Mouse (Mus musculus): ENCODE results near the gene Cnot1.

DNA sequence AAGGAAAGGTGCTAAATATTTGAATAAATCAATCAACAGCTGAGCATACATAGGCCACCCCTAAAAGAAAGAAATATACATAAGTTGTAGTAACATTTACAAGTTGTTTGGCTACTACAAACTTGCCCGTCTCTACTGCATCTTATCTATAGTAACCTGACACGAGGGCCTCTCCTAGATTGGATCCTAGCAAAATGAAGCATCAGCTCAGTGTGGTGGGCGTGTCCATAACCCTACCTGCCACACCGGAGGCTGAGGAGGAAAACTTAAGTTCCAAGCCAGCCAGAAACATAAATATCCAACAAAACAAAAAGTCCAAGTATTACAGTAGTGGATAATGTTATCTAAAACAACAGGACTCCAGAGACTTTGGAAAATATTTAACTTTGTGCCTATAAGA, 79.6 kb downstream of the Cnot1 start:
- TF ChIP-seq CTCF (IDR thresholded peaks at IDR 0.05; ENCODE audit: insufficient read depth, low read length) = no peak
- TF ChIP-seq POLR2A (IDR thresholded peaks at IDR 0.05; ENCODE audit: borderline replicate concordance, extremely low read depth, low read depth, low read length) = no peak

Data from lung, adult 2 months (tissue).